Mouse (Mus musculus): Measurements from ENCODE around the gene Adamts17. TPM values are rescaled to one million over a fixed set of nuclear protein-coding genes. Genes with fewer than 3 reads are reported as not detected.

Adamts17 gene
- total RNA-seq, 2 experiments from 2014 or later = 14.4 to 18.2 TPM

Other genes with a start within 250 kb of the Adamts17 start
- gene Asb7, start 150.1 kb upstream of the Adamts17 start, total RNA-seq (2021) = 10 to 100 TPM in 1 of 2 experiments, 1 to 10 TPM in 1; 9.9 to 13.7 TPM
- 1 to 10 TPM; 5.6 to 6.1 TPM for gene Lins1, start 149.8 kb upstream of the Adamts17 start, total RNA-seq (2021)
- under 1 TPM; 0.38 to 0.55 TPM for gene Cers3, start 96.2 kb upstream of the Adamts17 start, total RNA-seq (2021)

Data from heart, postnatal 4 days (tissue).